11 mouse cellular contexts compared by ENCODE assay signal in genomic region chr17:47144996-47145395, GRCm38 (mm10).
A peak's percentile ranks its signal among the peaks of the same experiment; 100 is the strongest.
DNase-seq lines count a peak whose midpoint lies in the region; ATAC-seq and TF ChIP-seq lines count a peak whose summit lies in the region.
"Had no signal": no experiment of that assay in that cellular context is flagged by ENCODE, and none has a peak within 500 bp of the region (broad histone marks: within the 10 kb centered on the region; RNA-seq: fewer than 3 reads in every experiment).

No protein-coding gene starts in this region.

- no peak for TF ChIP-seq CTCF in lung, adult 2 months (IDR thresholded peaks at IDR 0.05; ENCODE audit: insufficient read depth, low read length)

- WGBS in forebrain, embryonic 11.5 days, result 93% methylated on average over 9 of the region's 9 CpGs
- WGBS in forebrain, embryonic 10.5 days, result 90% methylated on average over 9 of the region's 9 CpGs
- WGBS in lung, adult 2 months, result 49% methylated on average over 9 of the region's 9 CpGs
- WGBS in hindbrain, embryonic 15.5 days, result 78% methylated on average over 9 of the region's 9 CpGs

- H3K36me3 ChIP-seq in forebrain, embryonic 11.5 days (ENCODE audit: control insufficient read depth, insufficient read depth, low read length), result no peaks in the 10 kb centered on the region
- peaks cover 31% of the 10 kb centered on the region for H3K36me3 ChIP-seq in forebrain, embryonic 10.5 days (replicated peaks)
- H3K36me3 ChIP-seq in hindbrain, embryonic 15.5 days, result no peaks in the 10 kb centered on the region

- no peaks in the 10 kb centered on the region for H3K9me3 ChIP-seq in forebrain, embryonic 11.5 days (ENCODE audit: control insufficient read depth, low read length)
- no peaks in the 10 kb centered on the region for H3K9me3 ChIP-seq in forebrain, embryonic 10.5 days
- H3K9me3 ChIP-seq in hindbrain, embryonic 15.5 days, result no peaks in the 10 kb centered on the region

- peak; percentile 35 for DNase-seq in forebrain, embryonic 11.5 days (ENCODE audit: low spot score)
- no peak for DNase-seq in forebrain, embryonic 10.5 days (ENCODE audit: extremely low spot score, low spot score)
- DNase-seq in lung, adult 2 months, result peak; percentile 4
- DNase-seq in lung, postnatal 25 days (ENCODE audit: low spot score), result no peak
- peak; percentile 76 for DNase-seq in 416B (ENCODE audit: low read depth)
- DNase-seq in frontal cortex, postnatal 25 days (ENCODE audit: low spot score in 2 of 2), result no peak
- no peak for DNase-seq in kidney, adult 9 months
- DNase-seq: B cell, adult 2 months; cerebellum, adult 11-12 months; thymus, adult 2 months had no signal

- no peaks in the 10 kb centered on the region for H3K27me3 ChIP-seq in forebrain, embryonic 11.5 days (ENCODE audit: control insufficient read depth, insufficient read depth, low read length)
- H3K27me3 ChIP-seq in forebrain, embryonic 10.5 days (ENCODE audit: poor library complexity, severe bottlenecking), result no peaks in the 10 kb centered on the region
- no peaks in the 10 kb centered on the region for H3K27me3 ChIP-seq in hindbrain, embryonic 15.5 days

- H3K4me1 ChIP-seq in forebrain, embryonic 11.5 days (replicated peaks; ENCODE audit: control insufficient read depth, insufficient read depth, low read length), result peaks cover 9% of the 10 kb centered on the region; the same call in 1 of the 2 replicates
- peaks cover 58% of the 10 kb centered on the region for H3K4me1 ChIP-seq in forebrain, embryonic 10.5 days
- H3K4me1 ChIP-seq in lung, adult 2 months (ENCODE audit: control insufficient read depth, insufficient read depth, low read length), result peaks cover 12% of the 10 kb centered on the region
- H3K4me1 ChIP-seq in hindbrain, embryonic 15.5 days (replicated peaks), result peaks cover 49% of the 10 kb centered on the region

- no peak overlapping the region for H3K27ac ChIP-seq in forebrain, embryonic 11.5 days (ENCODE audit: low read depth, low read length)
- no peak overlapping the region for H3K27ac ChIP-seq in forebrain, embryonic 10.5 days
- no peak overlapping the region for H3K27ac ChIP-seq in hindbrain, embryonic 15.5 days (replicated peaks)

- H3K4me3 ChIP-seq in forebrain, embryonic 11.5 days (ENCODE audit: low read depth, low read length), result no peak overlapping the region
- no peak overlapping the region for H3K4me3 ChIP-seq in forebrain, embryonic 10.5 days
- no peak overlapping the region for H3K4me3 ChIP-seq in lung, adult 2 months (replicated peaks; ENCODE audit: extremely low read depth, low read depth, low read length)
- H3K4me3 ChIP-seq in hindbrain, embryonic 15.5 days, result no peak overlapping the region

- no peak for TF ChIP-seq POLR2A in lung, adult 2 months (IDR thresholded peaks at IDR 0.05; ENCODE audit: borderline replicate concordance, extremely low read depth, low read depth, low read length)

- no peak overlapping the region for H3K9ac ChIP-seq in forebrain, embryonic 11.5 days (ENCODE audit: low read length)
- no peak overlapping the region for H3K9ac ChIP-seq in hindbrain, embryonic 15.5 days

- H3K4me2 ChIP-seq in forebrain, embryonic 11.5 days (ENCODE audit: low read depth, low read length, severe bottlenecking), result no peak overlapping the region
- H3K4me2 ChIP-seq in hindbrain, embryonic 15.5 days, result peak overlapping the region; percentile 92

- no peak for ATAC-seq in forebrain, embryonic 11.5 days (replicated peaks; ENCODE audit: low FRiP score)
- no peak for ATAC-seq in hindbrain, embryonic 15.5 days (ENCODE audit: low FRiP score, low read depth)

Comparison
In these comparisons a context has a peak if more than half of its experiments do, and no peak if none do; other contexts are left out.
1. DNase-seq: peak in forebrain, embryonic 11.5 days (single experiment), lung, adult 2 months (single experiment) and 416B (single experiment); none in forebrain, embryonic 10.5 days (single experiment), lung, postnatal 25 days (single experiment), frontal cortex, postnatal 25 days (0 of 2) and kidney, adult 9 months (single experiment).